Comparison of ENCODE assay signal across 8 mouse cellular contexts in the genomic region with DNA sequence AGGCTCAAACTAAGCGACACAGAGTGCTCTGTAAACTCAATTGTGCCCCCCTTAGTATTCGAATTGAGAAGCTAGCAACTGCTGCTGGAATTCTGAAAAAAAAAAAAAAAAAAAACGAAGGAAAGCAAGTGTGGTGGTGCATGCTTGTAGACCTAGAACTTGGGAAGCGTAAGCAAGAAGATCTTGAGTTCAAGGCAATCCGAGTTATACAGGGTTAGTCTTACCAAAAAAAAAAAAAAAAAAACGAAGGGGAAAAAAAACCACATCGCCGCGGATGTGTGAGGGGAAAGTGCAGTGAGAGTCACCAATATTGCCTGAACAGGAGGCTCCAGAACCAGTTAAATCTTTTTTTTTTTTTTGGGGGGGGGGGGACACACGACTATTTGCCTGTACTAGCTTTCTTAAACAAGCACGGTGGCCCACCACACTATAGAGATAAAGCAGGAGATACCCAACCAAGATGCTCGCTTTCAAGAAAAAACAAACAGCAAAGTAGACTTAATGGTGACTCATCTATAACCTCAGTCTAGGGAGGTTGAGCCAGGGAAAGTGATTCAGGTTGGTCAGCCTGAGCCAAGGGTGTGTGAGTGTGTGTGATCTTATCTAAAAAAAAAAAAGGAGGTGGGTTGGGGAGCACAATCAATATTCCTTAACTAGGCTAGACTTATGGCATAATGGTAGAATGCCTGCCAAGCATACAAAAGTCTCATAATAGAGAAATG. TPM values are rescaled to one million over a fixed set of nuclear protein-coding genes. Genes with fewer than 3 reads are reported as not detected.
A peak's percentile ranks its signal among the peaks of the same experiment; 100 is the strongest.
DNase-seq lines count a peak whose midpoint lies in the region; ATAC-seq and TF ChIP-seq lines count a peak whose summit lies in the region.

Chek1 (minus strand) TSS at position 32 of the 722 bp plus-strand sequence.

- TF ChIP-seq POLR2A in liver, adult 2 months (IDR thresholded peaks at IDR 0.05; ENCODE audit: extremely low read depth, insufficient read depth, low read length) = no peak

- no peaks in the 10 kb centered on the region for H3K79me2 ChIP-seq in liver, adult 2 months (ENCODE audit: control insufficient read depth, insufficient read depth, low read length)

- no peak for ATAC-seq in forebrain, embryonic 11.5 days (replicated peaks; ENCODE audit: low FRiP score)
- ATAC-seq in liver, embryonic 11.5 days (replicated peaks; ENCODE audit: low FRiP score) = 0 out of 2 replicates have a peak, but pooled peaks have one; percentile 10
- ATAC-seq in stomach, embryonic 16.5 days (ENCODE audit: insufficient read depth, low FRiP score) = no peak

- H3K27me3 ChIP-seq in liver, adult 2 months (ENCODE audit: control insufficient read depth, insufficient read depth, low read length) = no peaks in the 10 kb centered on the region
- H3K27me3 ChIP-seq in forebrain, embryonic 11.5 days (ENCODE audit: control insufficient read depth, insufficient read depth, low read length) = no peaks in the 10 kb centered on the region
- H3K27me3 ChIP-seq in liver, embryonic 11.5 days (replicated peaks; ENCODE audit: control insufficient read depth, insufficient read depth, low read length) = no peaks in the 10 kb centered on the region
- no peaks in the 10 kb centered on the region for H3K27me3 ChIP-seq in stomach, embryonic 16.5 days (ENCODE audit: control insufficient read depth, insufficient read depth, low read length)

- H3K9ac ChIP-seq in liver, adult 2 months (ENCODE audit: low read depth, low read length) = peak within 1 kb of the TSS; percentile 54
- peak within 1 kb of the TSS; percentile 90 for H3K9ac ChIP-seq in forebrain, embryonic 11.5 days (ENCODE audit: low read length)
- peak within 1 kb of the TSS; percentile 96 for H3K9ac ChIP-seq in liver, embryonic 11.5 days (ENCODE audit: low read depth, low read length)
- peak within 1 kb of the TSS; percentile 76 for H3K9ac ChIP-seq in stomach, embryonic 16.5 days (ENCODE audit: low read length)

- no peaks in the 10 kb centered on the region for H3K9me3 ChIP-seq in forebrain, embryonic 11.5 days (ENCODE audit: control insufficient read depth, low read length)
- H3K9me3 ChIP-seq in liver, embryonic 11.5 days (ENCODE audit: control insufficient read depth, low read length) = no peaks in the 10 kb centered on the region
- no peaks in the 10 kb centered on the region for H3K9me3 ChIP-seq in stomach, embryonic 16.5 days (replicated peaks; ENCODE audit: control insufficient read depth, low read length)

- peak within 1 kb of the TSS; percentile 55 for H3K4me3 ChIP-seq in liver, adult 2 months (ENCODE audit: insufficient read depth, low read depth, low read length)
- peak within 1 kb of the TSS; percentile 68 for H3K4me3 ChIP-seq in forebrain, embryonic 11.5 days (ENCODE audit: low read depth, low read length)
- peak within 1 kb of the TSS; percentile 76 for H3K4me3 ChIP-seq in liver, embryonic 11.5 days (ENCODE audit: low read depth, low read length)
- H3K4me3 ChIP-seq in stomach, embryonic 16.5 days (replicated peaks; ENCODE audit: low read length) = peak within 1 kb of the TSS; percentile 62

- WGBS in liver, adult 2 months = 2% methylated on average over 12 of the region's 12 CpGs
- WGBS in forebrain, embryonic 11.5 days = 12% methylated on average over 12 of the region's 12 CpGs
- WGBS in liver, embryonic 11.5 days = 2% methylated on average over 12 of the region's 12 CpGs
- 3% methylated on average over 12 of the region's 12 CpGs for WGBS in stomach, embryonic 16.5 days

- H3K27ac ChIP-seq in liver, adult 2 months (replicated peaks; ENCODE audit: insufficient read depth, low read depth, low read length) = peak within 1 kb of the TSS; percentile 34; the same call in 1 of the 2 replicates
- H3K27ac ChIP-seq in forebrain, embryonic 11.5 days (ENCODE audit: low read depth, low read length) = peak within 1 kb of the TSS; percentile 96
- peak within 1 kb of the TSS; percentile 97 for H3K27ac ChIP-seq in liver, embryonic 11.5 days (ENCODE audit: low read depth, low read length)
- peak within 1 kb of the TSS; percentile 88 for H3K27ac ChIP-seq in stomach, embryonic 16.5 days (ENCODE audit: low read length)

- peak within 1 kb of the TSS; percentile 83 for H3K4me2 ChIP-seq in forebrain, embryonic 11.5 days (ENCODE audit: low read depth, low read length, severe bottlenecking)
- peak within 1 kb of the TSS; percentile 78 for H3K4me2 ChIP-seq in liver, embryonic 11.5 days
- peak within 1 kb of the TSS; percentile 71 for H3K4me2 ChIP-seq in stomach, embryonic 16.5 days (ENCODE audit: low read depth, low read length)

- peak; percentile 17 for DNase-seq in liver, adult 2 months (ENCODE audit: extremely low read depth, low read depth, low spot score)
- DNase-seq in liver (no peak), ZHBTc4 (ENCODE audit: low read depth, low spot score) (peak; percentile 21)
- DNase-seq in forebrain, embryonic 11.5 days (ENCODE audit: low spot score) = no peak
- no peak for DNase-seq in liver, embryonic 11.5 days (ENCODE audit: low spot score)
- no peak for DNase-seq in thymus, postnatal 14 days
- DNase-seq in layer of hippocampus, adult 9-11 months = no peak

- H3K4me1 ChIP-seq in liver, adult 2 months (ENCODE audit: control insufficient read depth, insufficient read depth, low read length) = peaks cover 2% of the 10 kb centered on the region
- H3K4me1 ChIP-seq in forebrain, embryonic 11.5 days (replicated peaks; ENCODE audit: control insufficient read depth, insufficient read depth, low read length) = 0 out of 2 replicates have a peak, but pooled peaks cover 9% of the 10 kb centered on the region
- peaks cover 2% of the 10 kb centered on the region; the same call in 1 of the 2 replicates for H3K4me1 ChIP-seq in liver, embryonic 11.5 days (replicated peaks; ENCODE audit: control insufficient read depth, insufficient read depth, low read length)
- H3K4me1 ChIP-seq in stomach, embryonic 16.5 days (ENCODE audit: control insufficient read depth, insufficient read depth, low read length) = 0 out of 2 replicates have a peak, but pooled peaks cover 3% of the 10 kb centered on the region

- H3K36me3 ChIP-seq in liver, adult 2 months (ENCODE audit: control insufficient read depth, insufficient read depth, low read length) = peaks cover 11% of the 10 kb centered on the region
- peaks cover 3% of the 10 kb centered on the region; the same call in 1 of the 2 replicates for H3K36me3 ChIP-seq in forebrain, embryonic 11.5 days (ENCODE audit: control insufficient read depth, insufficient read depth, low read length)
- peaks cover 7% of the 10 kb centered on the region for H3K36me3 ChIP-seq in liver, embryonic 11.5 days (ENCODE audit: control insufficient read depth, insufficient read depth, low read length)
- H3K36me3 ChIP-seq in stomach, embryonic 16.5 days (ENCODE audit: control insufficient read depth, insufficient read depth, low read length) = peaks cover 3% of the 10 kb centered on the region; the same call in 1 of the 2 replicates

- TF ChIP-seq CTCF in liver, adult 2 months (IDR thresholded peaks at IDR 0.05; ENCODE audit: low read depth, low read length) = no peak

RNA-seq across cellular contexts. Expression of gene Chek1, which starts in this region (rescaled TPM):
- 0.55 and 1.4 TPM in 2 replicates for total RNA-seq in liver, adult 2 months (2014; rRNA removed)
- polyA plus RNA-seq in liver, adult 2 months (2012; rRNA removed) = 0.11 and 0.16 TPM in 2 replicates
- 68.5 and 68.6 TPM in 2 replicates for polyA plus RNA-seq in forebrain, embryonic 11.5 days (2014; fragmentation: Nextera tagmentation; extraction: Ambion mirVana)
- 50.7 and 52.3 TPM in 2 replicates for polyA plus RNA-seq in liver, embryonic 11.5 days (2014; fragmentation: Nextera tagmentation; extraction: Ambion mirVana)
- 25.7 and 27.3 TPM in 2 replicates for polyA plus RNA-seq in stomach, embryonic 16.5 days (2015; fragmentation: Nextera tagmentation; extraction: Ambion mirVana)

Comparison
In these comparisons a context has a peak if more than half of its experiments do, and no peak if none do; other contexts are left out.
1. RNA of gene Chek1 (polyA plus RNA-seq): 68.5 to 68.6 TPM in forebrain, embryonic 11.5 days, 50.7 to 52.3 TPM in liver, embryonic 11.5 days and 25.7 to 27.3 TPM in stomach, embryonic 16.5 days; 0.11 to 0.16 TPM in liver, adult 2 months; every median in the first group is over 10 times any median in the second.
2. DNase-seq: peak in liver, adult 2 months (single experiment) and ZHBTc4 (single experiment); none in liver (single experiment), forebrain, embryonic 11.5 days (single experiment), liver, embryonic 11.5 days (single experiment), thymus, postnatal 14 days (single experiment) and layer of hippocampus, adult 9-11 months (single experiment).
3. H3K27ac ChIP-seq: peak in every context shown above with its lines; median percentile 97 in liver, embryonic 11.5 days; 96 in forebrain, embryonic 11.5 days; 88 in stomach, embryonic 16.5 days; 34 in liver, adult 2 months.
4. Peak in every context shown above with its lines, with median percentiles within 50 percentile points of each other: H3K4me3 ChIP-seq, H3K9ac ChIP-seq and H3K4me2 ChIP-seq.